Mouse (Mus musculus) heart, embryonic 13.5 days (tissue): ENCODE data around the gene Phgdh. TPM values are rescaled to one million over a fixed set of nuclear protein-coding genes. Genes with fewer than 3 reads are reported as not detected.

ENCODE experiments used
- ATAC-seq: fragments of 200-750 bp; cut with Nextera tagmentation; 2 replicates; pipeline ENCODE4 v1.8.0; 2017; ENCODE audit warnings: moderate TSS enrichment; ENCODE audit not compliant: insufficient number of reproducible peaks, low FRiP score, low TSS enrichment; ENCODE audit errors: extremely low read depth
- H3K27ac ChIP-seq: fragments of 300-500 bp; sonication (generic); replicated peaks from 2 replicates; pipeline ENCODE4 v1.5.1; 2015; ENCODE audit warnings: moderate library complexity, mild to moderate bottlenecking, inconsistent platforms
- H3K27me3 ChIP-seq: fragments of 300-500 bp; sonication (generic); replicated peaks from 2 replicates; pipeline ENCODE4 v1.6.1; 2015; ENCODE audit warnings: mild to moderate bottlenecking, inconsistent platforms
- H3K36me3 ChIP-seq: fragments of 300-500 bp; sonication (generic); 2 replicates; pipeline ENCODE4 v1.6.1; 2015; ENCODE audit warnings: mild to moderate bottlenecking, inconsistent platforms
- H3K4me1 ChIP-seq: fragments of 300-500 bp; sonication (generic); 2 replicates; pipeline ENCODE4 v1.6.1; 2015; ENCODE audit warnings: inconsistent platforms
- H3K4me2 ChIP-seq: fragments of 300-500 bp; sonication (generic); 2 replicates; pipeline ENCODE4 v1.6.1; 2015; ENCODE audit warnings: inconsistent platforms, mild to moderate bottlenecking, moderate library complexity
- H3K4me3 ChIP-seq: fragments of 300-500 bp; sonication (generic); 2 replicates; pipeline ENCODE4 v1.5.1; 2015; ENCODE audit warnings: moderate library complexity, mild to moderate bottlenecking, inconsistent platforms
- H3K9ac ChIP-seq: fragments of 300-500 bp; sonication (generic); 2 replicates; pipeline ENCODE4 v1.6.1; 2015; ENCODE audit warnings: inconsistent platforms, mild to moderate bottlenecking, moderate library complexity
- H3K9me3 ChIP-seq: fragments of 300-500 bp; sonication (generic); 2 replicates; pipeline ENCODE4 v1.6.1; 2016; ENCODE audit warnings: inconsistent platforms
- WGBS: fragments of 180-500 bp; shearing (Covaris S2); methylation state at CpG from one replicate; pipeline ENCODE4 v1.1.7; 2015; ENCODE audit warnings: mixed read lengths; 5-methylcytosine and 5-hydroxymethylcytosine counted together
- polyA plus RNA-seq: library from polyadenylated mRNA; unstranded; fragments of >200 nt; fragmentation: Nextera tagmentation; extraction: Ambion mirVana; gene quantifications from 2 replicates; pipeline ENCODE4 v1.2.1, GENCODE M21; 2015

Phgdh gene
- polyA plus RNA-seq, 1 experiment from 2014 or later: 102 TPM

DNA sequence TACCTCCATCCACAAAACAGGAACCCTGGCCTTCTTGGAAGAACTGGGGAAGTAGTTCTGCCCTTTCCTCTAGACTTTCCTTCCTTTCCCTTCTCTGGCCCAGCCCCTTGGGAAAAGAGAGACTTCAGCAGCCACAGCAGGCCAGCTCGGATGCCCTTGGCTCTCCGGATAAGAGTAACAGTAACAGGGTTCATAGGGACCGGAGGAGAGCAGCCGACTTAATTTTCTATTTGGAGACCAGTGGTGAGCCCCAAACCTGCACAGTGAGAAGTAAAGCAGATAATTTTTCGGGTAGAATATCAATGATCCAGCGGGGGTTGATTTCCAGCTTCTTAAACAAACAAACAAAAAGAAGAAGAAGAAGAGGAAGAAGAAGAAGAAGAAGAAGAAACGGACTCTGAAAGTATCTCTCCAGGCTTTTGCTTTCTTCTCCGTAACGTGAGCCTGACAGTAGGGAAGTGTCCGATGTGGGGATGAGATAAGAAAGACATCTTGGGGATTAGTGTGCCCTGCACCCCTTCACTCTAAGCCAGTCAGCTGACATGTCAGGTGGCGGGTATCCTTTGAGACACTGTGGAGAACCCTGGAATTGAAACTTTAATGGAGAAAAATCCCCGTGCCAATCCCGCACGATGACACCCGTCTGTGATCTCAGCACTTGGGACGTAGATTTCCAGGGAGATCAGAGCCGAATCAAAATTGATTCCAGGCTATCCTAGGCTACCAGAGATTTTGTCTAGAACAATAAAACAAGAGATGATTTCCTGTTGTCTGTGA lies 1.2 kb upstream of the Phgdh start:
- 72% methylated on average over 17 of the region's 17 CpGs for WGBS
- H3K9me3 ChIP-seq: no peaks in the 10 kb centered on the region

GRCm38 (mm10) chr3:98339097-98339705 lies 589 bp downstream of the Phgdh start:
- H3K9ac ChIP-seq: peak overlapping the region; percentile 85
- no peaks in the 10 kb centered on the region for H3K27me3 ChIP-seq
- peaks cover 33% of the 10 kb centered on the region for H3K4me1 ChIP-seq
- no peak for ATAC-seq
- H3K27ac ChIP-seq: peak overlapping the region; percentile 61
- H3K4me3 ChIP-seq: peak overlapping the region; percentile 74
- under 1% methylated on average over 42 of the region's 46 CpGs for WGBS
- H3K9me3 ChIP-seq: no peaks in the 10 kb centered on the region
- peak overlapping the region; percentile 96 for H3K4me2 ChIP-seq
- H3K36me3 ChIP-seq: 0 out of 2 replicates have a peak, but pooled peaks cover 3% of the 10 kb centered on the region

More for the DNA sequence above, 1.2 kb upstream of the Phgdh start:
- no peaks in the 10 kb centered on the region for H3K36me3 ChIP-seq
- ATAC-seq: no peak
- no peaks in the 10 kb centered on the region for H3K27me3 ChIP-seq
- no peak overlapping the region for H3K9ac ChIP-seq
- H3K4me3 ChIP-seq: no peak overlapping the region
- no peak overlapping the region for H3K27ac ChIP-seq
- H3K4me1 ChIP-seq: peaks cover 22% of the 10 kb centered on the region
- no peak overlapping the region for H3K4me2 ChIP-seq

DNA sequence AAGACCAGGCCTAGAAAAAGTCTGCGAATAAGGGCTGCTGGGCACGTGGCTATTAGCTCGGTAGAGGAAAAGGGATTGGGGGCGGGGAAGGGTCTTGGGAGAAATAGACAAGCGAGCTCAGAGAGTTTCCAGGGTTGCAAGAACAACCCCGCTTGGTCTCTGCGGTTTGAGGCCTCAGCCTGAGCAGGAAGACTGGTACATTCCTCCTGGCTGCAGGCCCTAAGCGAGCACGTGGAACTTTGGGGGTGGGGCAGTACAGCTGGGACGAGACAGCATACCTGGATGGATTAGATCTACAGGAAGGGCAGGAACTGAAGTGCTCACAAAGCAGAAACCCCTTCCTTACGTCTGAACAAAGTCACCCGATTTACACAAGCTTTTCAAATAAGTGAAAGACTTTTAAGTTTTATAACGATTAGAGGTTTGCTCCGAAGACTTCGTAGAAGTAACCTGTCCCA lies 1.2 kb downstream of the Phgdh start:
- no peaks in the 10 kb centered on the region for H3K27me3 ChIP-seq
- peaks cover 33% of the 10 kb centered on the region for H3K4me1 ChIP-seq
- ATAC-seq: no peak
- no peaks in the 10 kb centered on the region for H3K9me3 ChIP-seq
- peak overlapping the region; percentile 74 for H3K4me3 ChIP-seq
- H3K9ac ChIP-seq: peak overlapping the region; percentile 85
- H3K36me3 ChIP-seq: 0 out of 2 replicates have a peak, but pooled peaks cover 3% of the 10 kb centered on the region
- H3K27ac ChIP-seq: peak overlapping the region; percentile 61; the same call in 1 of the 2 replicates
- peak overlapping the region; percentile 96 for H3K4me2 ChIP-seq
- WGBS: 8% methylated on average over 15 of the region's 15 CpGs

- Histone ChIP-seq H3K27ac (no peak overlapping the region), H3K9me3 (no peaks in the 10 kb centered on the region), H3K9ac (no peak overlapping the region), H3K27me3 (no peaks in the 10 kb centered on the region), H3K36me3 (peaks cover 18% of the 10 kb centered on the region), H3K4me3 (no peak overlapping the region), H3K4me2 (peak overlapping the region; percentile 96; the same call in 1 of the 2 replicates), H3K4me1 (peaks cover 33% of the 10 kb centered on the region)
- no peak for ATAC-seq
- WGBS: 87% methylated on average over 22 of the region's 22 CpGs
Observed at GRCm38 (mm10) chr3:98336661-98337654, 2.8 kb downstream of the Phgdh start.

DNA sequence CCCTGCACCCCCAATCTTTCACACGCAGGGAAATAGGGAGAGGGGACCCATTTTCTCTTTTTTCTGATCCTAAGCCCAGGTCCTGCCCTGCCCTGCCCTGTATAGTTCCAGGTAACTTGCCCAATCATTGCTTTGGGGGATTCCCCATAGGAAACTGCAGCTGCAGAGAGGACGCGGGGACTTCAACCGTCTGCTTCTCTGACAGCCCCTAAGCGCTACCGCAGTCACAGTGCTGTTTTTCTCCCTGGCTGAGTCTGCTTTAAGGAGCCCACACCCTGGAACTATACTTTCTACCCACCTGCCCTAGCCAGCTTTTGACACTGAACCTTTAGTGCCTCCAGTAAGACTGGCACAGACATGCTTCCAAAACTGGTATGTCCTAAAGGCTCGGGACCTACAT lies 3.9 kb downstream of the Phgdh start:
- H3K36me3 ChIP-seq: peaks cover 29% of the 10 kb centered on the region
- no peak for ATAC-seq
- H3K27ac ChIP-seq: no peak overlapping the region
- 80% methylated on average over 7 of the region's 7 CpGs for WGBS
- no peak overlapping the region for H3K4me3 ChIP-seq
- no peak overlapping the region for H3K4me2 ChIP-seq
- no peak overlapping the region for H3K9ac ChIP-seq
- H3K27me3 ChIP-seq: no peaks in the 10 kb centered on the region
- H3K9me3 ChIP-seq: no peaks in the 10 kb centered on the region
- peaks cover 33% of the 10 kb centered on the region for H3K4me1 ChIP-seq

DNA sequence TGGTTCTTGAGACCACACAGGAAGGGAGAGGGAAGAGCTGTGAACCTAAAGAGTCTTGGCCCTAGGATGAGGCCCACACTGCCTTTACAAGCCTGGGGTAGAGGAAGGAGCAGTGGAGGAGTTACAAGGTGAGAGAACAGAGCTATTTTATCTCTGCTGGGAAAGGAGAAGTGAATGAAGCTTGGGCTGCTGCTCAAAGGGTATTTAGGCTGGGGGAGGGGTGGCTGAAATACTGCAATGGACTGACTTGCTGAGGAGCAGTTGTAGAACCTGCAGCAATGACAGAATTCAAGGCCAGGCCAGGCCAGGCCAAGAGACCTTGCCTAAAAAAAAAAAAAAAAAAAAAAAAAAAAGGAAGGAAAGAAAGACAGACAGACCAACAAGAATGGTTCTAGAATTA lies 4.5 kb downstream of the Phgdh start:
- peaks cover 33% of the 10 kb centered on the region for H3K4me1 ChIP-seq
- no peak overlapping the region for H3K4me3 ChIP-seq
- no peak overlapping the region for H3K9ac ChIP-seq
- no peaks in the 10 kb centered on the region for H3K27me3 ChIP-seq
- H3K4me2 ChIP-seq: no peak overlapping the region
- ATAC-seq: no peak
- no peaks in the 10 kb centered on the region for H3K9me3 ChIP-seq
- H3K27ac ChIP-seq: no peak overlapping the region
- peaks cover 34% of the 10 kb centered on the region for H3K36me3 ChIP-seq

- Histone ChIP-seq H3K36me3 (peaks cover 43% of the 10 kb centered on the region), H3K9me3 (no peaks in the 10 kb centered on the region), H3K4me1 (peaks cover 30% of the 10 kb centered on the region), H3K4me3 (no peak overlapping the region), H3K27ac (no peak overlapping the region), H3K4me2 (no peak overlapping the region), H3K9ac (no peak overlapping the region), H3K27me3 (no peaks in the 10 kb centered on the region)
- ATAC-seq: no peak
- WGBS: 84% methylated on average over 2 of the region's 2 CpGs
Observed at GRCm38 (mm10) chr3:98334010-98334409, 5.8 kb downstream of the Phgdh start.

- no peaks in the 10 kb centered on the region for H3K27me3 ChIP-seq
- H3K4me1 ChIP-seq: peaks cover 2% of the 10 kb centered on the region
- H3K4me2 ChIP-seq: no peak overlapping the region
- no peaks in the 10 kb centered on the region for H3K9me3 ChIP-seq
- no peak overlapping the region for H3K27ac ChIP-seq
- ATAC-seq: no peak
- H3K9ac ChIP-seq: no peak overlapping the region
- H3K36me3 ChIP-seq: peaks cover 77% of the 10 kb centered on the region
- no peak overlapping the region for H3K4me3 ChIP-seq
- 54% methylated on average over 9 of the region's 9 CpGs for WGBS
Observed at GRCm38 (mm10) chr3:98324235-98324634, 15.6 kb downstream of the Phgdh start.

DNA sequence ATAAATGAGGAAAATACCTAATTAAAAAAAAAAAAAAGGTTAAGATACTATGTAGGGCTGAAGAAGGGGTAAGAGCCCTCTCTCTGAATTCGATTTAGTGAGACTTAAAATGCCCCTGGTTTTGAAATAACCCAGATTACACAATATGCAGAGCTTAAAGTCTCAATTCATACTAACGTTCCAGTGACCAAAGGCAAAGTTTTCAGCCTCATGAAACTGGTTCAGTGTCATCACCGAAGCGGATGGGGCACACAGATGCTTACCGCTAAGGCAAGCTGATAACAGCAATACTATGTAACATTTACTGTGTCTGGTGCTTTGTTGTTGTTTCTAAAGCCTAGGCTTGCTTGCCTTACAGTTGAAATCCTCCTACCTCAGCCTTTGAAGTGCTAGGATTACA lies 17.6 kb downstream of the Phgdh start:
- Histone ChIP-seq H3K4me3 (no peak overlapping the region), H3K27ac (no peak overlapping the region), H3K36me3 (peaks cover 70% of the 10 kb centered on the region), H3K9ac (no peak overlapping the region), H3K9me3 (no peaks in the 10 kb centered on the region), H3K27me3 (no peaks in the 10 kb centered on the region), H3K4me1 (peaks cover 19% of the 10 kb centered on the region), H3K4me2 (no peak overlapping the region)
- no peak for ATAC-seq
- WGBS: 91% methylated on average over 5 of the region's 5 CpGs

DNA sequence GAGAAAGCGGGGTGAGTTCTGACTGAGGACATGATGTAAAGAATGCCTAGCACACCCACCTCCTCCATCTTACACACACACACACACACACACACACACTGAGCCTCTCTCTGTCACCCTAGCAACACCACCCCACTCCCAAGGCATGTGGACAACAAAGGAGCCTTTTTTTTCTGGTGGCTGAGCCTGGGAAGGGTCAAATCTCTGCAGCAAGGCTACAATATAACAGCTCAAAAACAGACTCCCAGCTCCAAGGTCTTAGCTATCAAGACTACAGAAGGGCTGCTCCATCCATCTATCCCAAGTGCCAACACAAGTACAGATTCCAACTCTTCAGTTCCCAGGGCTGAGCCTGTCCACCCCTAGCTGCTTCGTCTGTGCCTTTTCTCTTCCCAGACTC lies 20.6 kb downstream of the Phgdh start:
- no peaks in the 10 kb centered on the region for H3K9me3 ChIP-seq
- H3K9ac ChIP-seq: no peak overlapping the region
- peaks cover 19% of the 10 kb centered on the region for H3K4me1 ChIP-seq
- WGBS: 74% methylated on average over 2 of the region's 2 CpGs
- H3K4me3 ChIP-seq: no peak overlapping the region
- H3K36me3 ChIP-seq: peaks cover 58% of the 10 kb centered on the region
- ATAC-seq: no peak
- H3K4me2 ChIP-seq: no peak overlapping the region
- H3K27me3 ChIP-seq: no peaks in the 10 kb centered on the region
- peak overlapping the region; percentile 15; the same call in 1 of the 2 replicates for H3K27ac ChIP-seq

GRCm38 (mm10) chr3:98317143-98317542 lies 22.6 kb downstream of the Phgdh start:
- Histone ChIP-seq H3K36me3 (peaks cover 54% of the 10 kb centered on the region), H3K9me3 (no peaks in the 10 kb centered on the region), H3K9ac (no peak overlapping the region), H3K4me1 (peaks cover 19% of the 10 kb centered on the region), H3K27ac (0 out of 2 replicates have a peak overlapping the region, but pooled peaks have one; percentile 2), H3K4me3 (no peak overlapping the region), H3K4me2 (no peak overlapping the region), H3K27me3 (no peaks in the 10 kb centered on the region)
- WGBS: 65% methylated on average over 3 of the region's 3 CpGs
- no peak for ATAC-seq
